Mouse (Mus musculus): Measurements from ENCODE around the gene Xirp1. TPM values are rescaled to one million over a fixed set of nuclear protein-coding genes. Genes with fewer than 3 reads are reported as not detected.
"Not testable (repeated sequence)": the region's sequence is repeated elsewhere in the genome, so short reads cannot be mapped to it uniquely, and the experiment has no call there.

The Xirp1 gene
- polyA plus RNA-seq, 1 experiment from 2014 or later = 0.44 TPM

DNA sequence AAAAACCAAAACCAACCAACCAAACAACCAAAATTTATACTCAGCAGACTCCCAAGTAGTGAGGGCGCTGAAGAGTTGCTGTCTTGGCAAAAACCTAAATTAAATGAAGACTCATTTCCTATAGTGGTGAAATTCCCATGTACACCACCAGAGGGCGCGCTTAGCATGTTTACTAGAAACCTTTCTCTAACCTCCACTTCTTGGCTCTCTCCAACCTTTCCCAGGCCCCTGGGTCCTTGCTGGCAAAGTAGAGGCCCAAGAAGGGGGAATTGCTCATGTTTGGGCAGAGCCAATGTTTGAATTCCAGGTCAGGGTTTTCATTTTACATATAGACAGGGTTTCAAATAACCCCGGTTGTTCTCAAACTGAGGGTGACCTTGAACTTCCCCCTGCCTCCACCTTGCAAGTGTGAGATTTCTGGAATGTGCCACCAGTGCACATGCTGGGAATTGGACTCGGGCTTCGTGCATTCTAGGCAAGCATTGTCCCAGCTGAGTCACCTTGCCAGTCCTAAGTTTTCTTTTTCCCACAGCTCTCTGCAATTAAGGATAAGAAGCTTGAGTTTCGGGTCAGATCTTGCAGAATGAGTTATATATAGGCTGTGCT lies 3.0 kb downstream of the Xirp1 start:
- H3K4me3 ChIP-seq (replicated peaks) = no peak overlapping the region
- H3K36me3 ChIP-seq = no peaks in the 10 kb centered on the region
- H3K27me3 ChIP-seq = no peaks in the 10 kb centered on the region
- H3K4me1 ChIP-seq (replicated peaks) = peaks cover 6% of the 10 kb centered on the region; the same call in 1 of the 2 replicates
- no peak overlapping the region for H3K9ac ChIP-seq (replicated peaks)
- H3K9me3 ChIP-seq = no peaks in the 10 kb centered on the region
- ATAC-seq (ENCODE audit: insufficient number of reproducible peaks, insufficient read depth, low FRiP score, low TSS enrichment, low read depth) = no peak
- H3K27ac ChIP-seq = no peak overlapping the region
- H3K4me2 ChIP-seq = no peak overlapping the region
- 45% methylated on average over 7 of the region's 7 CpGs for WGBS

DNA sequence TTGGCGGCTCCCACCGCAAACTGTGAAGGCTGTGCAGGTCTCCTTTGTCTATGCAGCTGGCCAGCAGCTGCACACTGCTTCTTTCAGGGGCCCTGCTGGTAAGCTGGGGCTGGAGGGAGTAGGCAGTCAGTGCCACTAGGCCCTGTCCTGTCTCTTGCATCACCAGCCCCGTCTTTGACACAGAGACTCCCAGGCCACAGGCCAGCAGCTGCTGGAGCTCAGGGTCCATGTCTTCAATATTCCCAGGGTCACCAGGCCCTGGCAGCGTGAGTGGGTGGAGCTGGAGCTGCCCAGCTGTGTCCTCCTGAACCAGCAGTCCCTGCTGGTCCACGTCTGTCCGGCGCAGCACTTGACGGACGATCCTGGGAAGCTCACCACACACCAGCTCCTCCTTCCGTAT lies 6.4 kb downstream of the Xirp1 start:
- Histone ChIP-seq H3K4me2 (no peak overlapping the region), H3K4me3 (replicated peaks) (no peak overlapping the region), H3K27ac (no peak overlapping the region), H3K9me3 (no peaks in the 10 kb centered on the region), H3K27me3 (no peaks in the 10 kb centered on the region), H3K36me3 (no peaks in the 10 kb centered on the region), H3K4me1 (replicated peaks) (peaks cover 6% of the 10 kb centered on the region; the same call in 1 of the 2 replicates), H3K9ac (replicated peaks) (peak overlapping the region; percentile 23; the same call in 1 of the 2 replicates)
- no peak for ATAC-seq (ENCODE audit: insufficient number of reproducible peaks, insufficient read depth, low FRiP score, low TSS enrichment, low read depth)
- WGBS = 71% methylated on average over 10 of the region's 10 CpGs

DNA sequence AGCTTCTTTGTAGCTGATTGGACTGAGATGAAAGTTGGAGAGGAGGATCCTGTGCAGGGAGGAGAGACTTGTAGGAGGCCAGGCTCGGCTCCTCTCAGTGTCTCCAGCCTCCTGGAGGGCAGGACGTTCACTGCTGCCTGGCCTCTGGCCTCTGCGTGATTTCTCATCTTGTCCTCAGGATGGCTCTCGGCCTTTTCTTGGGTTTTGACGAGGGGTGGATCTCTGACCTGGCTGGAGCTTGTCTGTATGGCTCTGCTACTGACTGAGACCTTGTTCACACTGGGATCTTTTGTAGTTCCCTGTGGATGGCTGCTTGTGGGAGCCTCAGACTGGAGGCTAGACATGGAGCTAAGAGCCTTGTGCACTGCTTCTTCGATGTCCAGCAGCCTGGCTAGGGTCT lies 8.6 kb downstream of the Xirp1 start:
- no peaks in the 10 kb centered on the region for H3K9me3 ChIP-seq
- no peaks in the 10 kb centered on the region for H3K36me3 ChIP-seq
- ATAC-seq (ENCODE audit: insufficient number of reproducible peaks, insufficient read depth, low FRiP score, low TSS enrichment, low read depth) = no peak
- H3K4me3 ChIP-seq (replicated peaks) = no peak overlapping the region
- H3K27ac ChIP-seq = no peak overlapping the region
- H3K4me1 ChIP-seq (replicated peaks) = peaks cover 6% of the 10 kb centered on the region; the same call in 1 of the 2 replicates
- 51% methylated on average over 6 of the region's 6 CpGs for WGBS
- no peak overlapping the region for H3K9ac ChIP-seq (replicated peaks)
- H3K27me3 ChIP-seq = no peaks in the 10 kb centered on the region
- no peak overlapping the region for H3K4me2 ChIP-seq

DNA sequence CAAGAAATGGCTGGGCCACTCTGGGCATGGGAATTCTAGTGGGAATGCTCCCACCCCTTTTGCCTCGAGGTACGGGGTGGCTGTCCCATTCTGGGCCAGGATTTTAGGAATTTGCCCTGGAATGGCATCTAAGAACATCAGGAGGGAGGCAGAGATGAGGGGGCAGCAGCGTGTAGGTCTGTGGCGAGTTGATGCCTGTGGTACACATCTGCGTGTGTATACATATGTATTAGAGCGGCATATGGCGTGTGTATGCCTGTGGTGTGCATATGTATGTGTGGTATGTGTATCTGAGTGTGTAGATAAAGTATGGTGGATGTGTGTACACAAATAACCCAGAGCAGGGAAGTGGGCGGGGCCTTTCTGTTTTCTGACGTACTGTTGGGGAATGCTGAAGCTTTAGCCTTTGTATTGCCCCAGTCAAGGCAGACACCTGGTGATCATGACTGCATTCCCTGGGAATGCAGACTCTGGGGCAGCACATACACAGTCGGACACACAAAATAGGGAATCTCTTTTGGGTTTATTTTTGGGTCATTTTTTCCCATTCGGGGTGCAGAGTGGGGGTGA lies 10.1 kb downstream of the Xirp1 start:
- H3K4me3 ChIP-seq (replicated peaks) = no peak overlapping the region
- no peak for ATAC-seq (ENCODE audit: insufficient number of reproducible peaks, insufficient read depth, low FRiP score, low TSS enrichment, low read depth)

GRCm38 (mm10) chr9:120012781-120013180 lies 10.6 kb downstream of the Xirp1 start:
- Histone ChIP-seq H3K27me3 (no peaks in the 10 kb centered on the region), H3K36me3 (no peaks in the 10 kb centered on the region), H3K4me2 (no peak overlapping the region), H3K4me1 (replicated peaks) (peaks cover 6% of the 10 kb centered on the region; the same call in 1 of the 2 replicates), H3K9me3 (peaks cover 4% of the 10 kb centered on the region; the same call in 1 of the 2 replicates), H3K4me3 (replicated peaks) (no peak overlapping the region), H3K27ac (no peak overlapping the region), H3K9ac (replicated peaks) (no peak overlapping the region)
- WGBS = 86% methylated on average over 5 of the region's 5 CpGs
- no peak for ATAC-seq (ENCODE audit: insufficient number of reproducible peaks, insufficient read depth, low FRiP score, low TSS enrichment, low read depth)

More for the DNA sequence above, 10.1 kb downstream of the Xirp1 start:
- H3K27me3 ChIP-seq = no peaks in the 10 kb centered on the region
- no peaks in the 10 kb centered on the region for H3K9me3 ChIP-seq
- no peak overlapping the region for H3K9ac ChIP-seq (replicated peaks)
- 70% methylated on average over 11 of the region's 11 CpGs for WGBS
- no peaks in the 10 kb centered on the region for H3K36me3 ChIP-seq
- no peak overlapping the region for H3K4me2 ChIP-seq
- peaks cover 6% of the 10 kb centered on the region; the same call in 1 of the 2 replicates for H3K4me1 ChIP-seq (replicated peaks)
- no peak overlapping the region for H3K27ac ChIP-seq

DNA sequence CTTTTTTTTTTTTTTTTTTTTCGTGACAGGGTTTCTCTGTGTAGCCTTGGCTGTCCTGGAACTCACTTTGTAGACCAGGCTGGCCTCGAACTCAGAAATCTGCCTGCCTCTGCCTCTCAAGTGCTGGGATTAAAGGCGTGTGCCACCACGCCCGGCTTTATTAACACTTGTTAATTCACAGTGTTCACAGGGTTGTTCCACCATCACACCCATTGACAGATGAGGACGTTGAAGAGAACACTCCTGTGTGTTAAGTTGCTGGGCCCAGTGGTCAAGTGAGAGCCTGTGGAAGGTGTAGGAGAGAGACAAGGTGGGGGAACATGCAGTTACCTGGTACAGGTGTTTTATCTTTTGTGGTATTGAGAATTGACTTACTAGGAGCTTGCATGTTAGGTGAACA lies 11.2 kb downstream of the Xirp1 start:
- H3K4me1 ChIP-seq (replicated peaks) = not testable (repeated sequence)

GRCm38 (mm10) chr9:120011533-120011932 lies 11.9 kb downstream of the Xirp1 start:
- 3% methylated on average over 10 of the region's 10 CpGs for WGBS
- Histone ChIP-seq H3K4me3 (replicated peaks) (peak overlapping the region; percentile 45), H3K4me2 (peak overlapping the region; percentile 84), H3K9me3 (peaks cover 5% of the 10 kb centered on the region; the same call in 1 of the 2 replicates), H3K27ac (0 out of 2 replicates have a peak overlapping the region, but pooled peaks have one; percentile 45), H3K27me3 (no peaks in the 10 kb centered on the region), H3K36me3 (no peaks in the 10 kb centered on the region), H3K9ac (replicated peaks) (0 out of 2 replicates have a peak overlapping the region, but pooled peaks have one; percentile 44), H3K4me1 (replicated peaks) (peaks cover 6% of the 10 kb centered on the region; the same call in 1 of the 2 replicates)
- ATAC-seq (ENCODE audit: insufficient number of reproducible peaks, insufficient read depth, low FRiP score, low TSS enrichment, low read depth) = 0 out of 2 replicates have a peak, but pooled peaks have one; percentile 18

More for the DNA sequence above, 11.2 kb downstream of the Xirp1 start:
- ATAC-seq (ENCODE audit: insufficient number of reproducible peaks, insufficient read depth, low FRiP score, low TSS enrichment, low read depth); H3K4me2 ChIP-seq; H3K4me3 ChIP-seq (replicated peaks); H3K9me3 ChIP-seq; H3K27ac ChIP-seq; H3K9ac ChIP-seq (replicated peaks); H3K36me3 ChIP-seq; H3K27me3 ChIP-seq: not testable (repeated sequence)
- 80% methylated on average over 6 of the region's 6 CpGs for WGBS

DNA sequence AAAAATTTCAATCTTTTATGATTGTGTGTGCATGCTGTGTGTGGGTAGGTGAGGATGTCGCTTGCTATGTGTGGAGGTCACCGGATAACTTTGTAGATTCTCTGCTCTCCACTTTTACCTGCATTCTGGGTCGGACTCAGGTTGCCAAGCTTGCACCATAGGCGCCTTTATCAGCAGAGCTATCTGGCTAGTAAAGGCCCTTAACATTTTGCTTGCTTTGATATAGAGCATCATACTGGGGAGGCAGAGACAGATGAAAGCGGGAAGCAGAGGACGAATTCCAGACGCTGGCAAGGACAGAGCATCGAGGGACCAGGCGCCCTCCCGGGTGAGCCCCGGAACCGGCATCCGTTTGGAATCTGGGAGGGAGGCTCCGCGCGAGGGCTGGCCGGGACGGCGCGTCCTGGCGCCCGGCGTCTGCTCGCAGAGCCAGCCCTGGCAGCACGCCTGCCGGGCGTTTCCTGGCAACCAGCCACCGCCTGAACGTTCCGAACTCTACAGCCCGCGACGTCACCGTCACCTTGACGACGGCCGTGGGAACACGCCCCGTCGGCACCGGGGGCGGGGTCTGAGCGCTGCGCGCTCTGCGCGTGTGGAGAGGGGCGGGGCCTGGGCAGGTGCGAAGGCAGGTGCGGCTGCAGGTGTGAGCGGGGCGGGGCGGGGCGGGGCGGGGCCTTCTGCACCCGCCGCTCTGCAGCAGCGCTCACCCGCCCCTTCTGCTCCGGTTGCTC lies 12.5 kb downstream of the Xirp1 start:
- Histone ChIP-seq H3K36me3 (no peaks in the 10 kb centered on the region), H3K4me3 (replicated peaks) (peak overlapping the region; percentile 45), H3K9me3 (peaks cover 5% of the 10 kb centered on the region; the same call in 1 of the 2 replicates), H3K4me1 (replicated peaks) (peaks cover 6% of the 10 kb centered on the region), H3K9ac (replicated peaks) (peak overlapping the region; percentile 44; the same call in 1 of the 2 replicates), H3K4me2 (peak overlapping the region; percentile 84), H3K27ac (peak overlapping the region; percentile 56; the same call in 1 of the 2 replicates), H3K27me3 (no peaks in the 10 kb centered on the region)
- WGBS = 2% methylated on average over 56 of the region's 60 CpGs
- peak; percentile 84 for ATAC-seq (ENCODE audit: insufficient number of reproducible peaks, insufficient read depth, low FRiP score, low TSS enrichment, low read depth)

DNA sequence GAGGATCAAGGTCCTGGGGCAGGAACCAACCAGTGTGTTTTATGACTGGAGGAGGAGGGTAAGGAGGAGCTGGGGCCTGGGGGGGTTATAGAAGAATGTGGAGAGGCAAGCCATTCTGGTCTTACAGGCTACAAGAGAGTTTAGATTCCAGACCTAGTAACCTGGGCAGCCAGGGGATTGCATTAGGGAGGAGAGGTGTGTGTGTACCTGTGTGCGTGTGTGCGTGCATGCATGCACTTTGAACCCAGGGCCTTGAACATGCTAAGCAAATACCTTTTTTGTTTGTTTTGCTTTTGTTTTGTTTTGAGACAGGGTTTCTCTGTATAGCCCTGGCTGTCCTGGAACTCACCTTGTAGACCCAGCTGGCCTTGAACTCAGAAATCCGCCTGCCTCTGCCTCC lies 13.5 kb downstream of the Xirp1 start:
- H3K9me3 ChIP-seq = peaks cover 5% of the 10 kb centered on the region; the same call in 1 of the 2 replicates
- no peaks in the 10 kb centered on the region for H3K27me3 ChIP-seq
- no peak overlapping the region for H3K9ac ChIP-seq (replicated peaks)
- ATAC-seq (ENCODE audit: insufficient number of reproducible peaks, insufficient read depth, low FRiP score, low TSS enrichment, low read depth) = no peak
- H3K27ac ChIP-seq = no peak overlapping the region
- H3K4me3 ChIP-seq (replicated peaks) = no peak overlapping the region
- 90% methylated on average over 3 of the region's 3 CpGs for WGBS
- H3K4me2 ChIP-seq = no peak overlapping the region
- H3K36me3 ChIP-seq = no peaks in the 10 kb centered on the region
- peaks cover 6% of the 10 kb centered on the region for H3K4me1 ChIP-seq (replicated peaks)

DNA sequence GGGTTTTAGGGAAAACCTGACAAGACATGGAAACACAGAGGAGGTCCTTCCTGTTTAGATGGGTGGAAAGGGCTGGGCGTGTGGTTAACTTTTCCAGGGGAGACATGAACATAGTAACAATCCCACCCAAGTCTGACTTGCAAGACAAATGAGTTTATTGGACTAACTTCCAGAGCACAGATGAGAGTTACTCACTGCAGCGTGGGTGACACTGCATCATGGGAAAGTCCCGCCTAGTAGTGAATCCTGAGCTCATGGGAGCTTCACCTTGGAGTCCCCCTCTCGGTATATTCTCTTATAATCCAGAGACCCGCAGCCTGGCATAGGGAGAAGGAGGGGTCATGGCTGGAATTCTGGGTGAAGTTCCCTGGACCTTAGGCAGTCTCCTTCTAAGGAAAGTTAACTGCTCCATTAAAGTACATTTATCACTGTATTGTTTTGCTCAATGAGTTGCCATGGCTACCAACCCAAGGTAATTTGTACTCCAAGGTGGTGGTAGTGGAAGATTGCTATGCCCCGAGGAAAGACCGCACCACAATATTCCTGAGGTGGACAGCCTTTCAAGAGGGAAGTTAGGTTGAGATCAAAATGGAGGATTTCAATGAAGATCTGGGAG lies 14.1 kb downstream of the Xirp1 start:
- Histone ChIP-seq H3K4me1 (replicated peaks) (peaks cover 6% of the 10 kb centered on the region), H3K4me2 (no peak overlapping the region), H3K9ac (replicated peaks) (no peak overlapping the region), H3K9me3 (peaks cover 5% of the 10 kb centered on the region; the same call in 1 of the 2 replicates), H3K36me3 (no peaks in the 10 kb centered on the region), H3K27ac (no peak overlapping the region), H3K4me3 (replicated peaks) (no peak overlapping the region), H3K27me3 (no peaks in the 10 kb centered on the region)
- no peak for ATAC-seq (ENCODE audit: insufficient number of reproducible peaks, insufficient read depth, low FRiP score, low TSS enrichment, low read depth)
- 70% methylated on average over 7 of the region's 7 CpGs for WGBS

GRCm38 (mm10) chr9:120007833-120008232 lies 15.6 kb downstream of the Xirp1 start:
- Histone ChIP-seq H3K4me2 (no peak overlapping the region), H3K9me3 (peaks cover 5% of the 10 kb centered on the region; the same call in 1 of the 2 replicates), H3K4me1 (replicated peaks) (peaks cover 6% of the 10 kb centered on the region), H3K27me3 (no peaks in the 10 kb centered on the region), H3K36me3 (no peaks in the 10 kb centered on the region), H3K4me3 (replicated peaks) (no peak overlapping the region), H3K9ac (replicated peaks) (no peak overlapping the region), H3K27ac (no peak overlapping the region)
- 95% methylated on average over 1 of the region's 1 CpGs for WGBS
- ATAC-seq (ENCODE audit: insufficient number of reproducible peaks, insufficient read depth, low FRiP score, low TSS enrichment, low read depth) = no peak

Measured in limb, embryonic 12.5 days (tissue).